Comparison of ENCODE assay signal across 1 mouse cellular context in the genomic region with DNA sequence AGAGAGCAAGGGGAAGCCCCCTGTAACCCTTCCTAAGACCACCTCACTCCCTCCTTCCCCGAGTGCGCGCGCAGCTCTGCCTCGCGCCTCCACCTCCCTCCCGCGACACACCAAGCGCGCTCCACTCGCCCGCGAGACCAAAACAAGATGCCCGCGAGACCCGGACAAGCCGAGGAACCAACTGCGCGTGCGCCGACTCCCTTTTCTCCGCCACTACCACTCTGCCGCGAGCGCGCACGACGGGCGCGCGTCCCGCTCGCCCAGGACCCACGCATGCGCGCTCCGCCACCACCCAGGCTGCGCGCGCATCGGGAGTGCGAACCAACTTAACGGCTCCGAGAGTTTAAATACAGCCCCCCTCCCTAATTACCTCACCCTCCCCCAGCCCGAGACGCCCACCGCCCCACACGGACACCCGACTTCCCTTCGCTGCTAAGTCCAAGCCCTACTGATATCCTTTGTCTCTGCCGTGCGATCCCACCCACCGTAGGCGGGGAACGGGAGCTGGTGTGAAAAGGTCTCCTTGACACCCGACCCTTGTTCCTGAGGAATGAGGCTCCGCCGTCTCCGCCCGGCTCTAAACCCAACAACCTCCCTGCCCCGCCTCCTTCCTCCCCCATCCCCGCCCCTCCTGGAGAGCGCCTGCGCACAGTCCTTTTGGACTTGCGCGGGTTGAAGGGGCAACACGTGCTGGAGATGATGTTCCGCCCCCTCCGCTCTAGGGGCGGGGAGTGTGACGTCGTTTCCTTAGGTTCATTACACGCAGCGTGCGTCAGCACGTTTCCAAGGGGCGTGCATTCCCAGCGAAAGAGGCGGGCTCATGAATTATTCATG.
A peak's percentile ranks its signal among the peaks of the same experiment; 100 is the strongest.
TF ChIP-seq lines count a peak whose summit lies in the region.

No protein-coding gene starts in this region.

TF ChIP-seq in MEL, 35 proteins besides CTCF, POLR2A, EP300 and RAD21:
- TF ChIP-seq MAX (IDR thresholded peaks at IDR 0.05; ENCODE audit: low read length) (peak; percentile 98), ZKSCAN1 (IDR thresholded peaks at IDR 0.05; ENCODE audit: low read depth, low read length) (no peak), POLR2AphosphoS2 (IDR thresholded peaks at IDR 0.05; ENCODE audit: low read length) (peak; percentile 94), SMC3 (IDR thresholded peaks at IDR 0.05; ENCODE audit: low read depth, low read length) (no peak), MEF2A (IDR thresholded peaks at IDR 0.05; ENCODE audit: extremely low read depth, insufficient replicate concordance, low read depth, low read length, poor library complexity, severe bottlenecking) (peak; percentile 38; the same call in 1 of the 2 replicates), MAZ (IDR thresholded peaks at IDR 0.05; ENCODE audit: low read depth, low read length) (peak; percentile 92), BHLHE40 (IDR thresholded peaks at IDR 0.05; ENCODE audit: borderline replicate concordance, low read depth, low read length) (peak; percentile 95), RCOR1 (IDR thresholded peaks at IDR 0.05; ENCODE audit: low read depth, low read length) (no peak), GATA1 (IDR thresholded peaks at IDR 0.05; ENCODE audit: low read depth, low read length) (no peak), TCF12 (IDR thresholded peaks at IDR 0.05; ENCODE audit: low read depth, low read length) (peak; percentile 42; the same call in 1 of the 2 replicates), ZC3H11A (IDR thresholded peaks at IDR 0.05; ENCODE audit: low read depth, low read length) (no peak), JUND (IDR thresholded peaks at IDR 0.05; ENCODE audit: low read depth, low read length) (no peak), MXI1 (IDR thresholded peaks at IDR 0.05; ENCODE audit: low read depth, low read length) (peak; percentile 97), USF2 (IDR thresholded peaks at IDR 0.05; ENCODE audit: borderline replicate concordance in 1 of 2, insufficient read depth in 1 of 2, low read depth in 1 of 2, low read length in 2 of 2) (peak in 1 of 2 experiments; percentile 56; a peak in 1 of 4 replicates), USF1 (IDR thresholded peaks at IDR 0.05; ENCODE audit: low read depth, low read length) (peak; percentile 94), ZNF384 (IDR thresholded peaks at IDR 0.05; ENCODE audit: low read depth, low read length) (no peak), MYC (IDR thresholded peaks at IDR 0.05; ENCODE audit: low read depth, low read length) (peak; percentile 96), NRF1 (IDR thresholded peaks at IDR 0.05; ENCODE audit: insufficient read depth, low read depth, low read length, poor library complexity, severe bottlenecking) (peak; percentile 84), POLR2AphosphoS5 (IDR thresholded peaks at IDR 0.05; ENCODE audit: borderline replicate concordance, low read depth, low read length) (peak; percentile 92; the same call in 1 of the 2 replicates), GABPA (IDR thresholded peaks at IDR 0.05; ENCODE audit: low read depth, low read length) (no peak), ETS1 (IDR thresholded peaks at IDR 0.05; ENCODE audit: low read depth, low read length) (peak; percentile 74), ZMIZ1 (IDR thresholded peaks at IDR 0.05; ENCODE audit: low read depth, low read length) (peak; percentile 95; the same call in 1 of the 2 replicates), ELF1 (IDR thresholded peaks at IDR 0.05; ENCODE audit: low read depth, low read length) (peak; percentile 56), MYB (IDR thresholded peaks at IDR 0.05; ENCODE audit: low read depth, low read length) (peak; percentile 48; the same call in 1 of the 2 replicates), SIN3A (IDR thresholded peaks at IDR 0.05; ENCODE audit: low read length) (peak; percentile 80), TBP (IDR thresholded peaks at IDR 0.05; ENCODE audit: low read depth, low read length) (peak; percentile 91), NELFE (IDR thresholded peaks at IDR 0.05; ENCODE audit: low read depth, low read length) (peak; percentile 95), CHD1 (IDR thresholded peaks at IDR 0.05; ENCODE audit: low read depth, low read length) (no peak), HCFC1 (IDR thresholded peaks at IDR 0.05; ENCODE audit: low read depth, low read length) (peak; percentile 82), MAFK (IDR thresholded peaks at IDR 0.05; ENCODE audit: borderline replicate concordance, low read depth, low read length) (no peak), CHD2 (IDR thresholded peaks at IDR 0.05; ENCODE audit: low read length) (peak; percentile 72), UBTF (IDR thresholded peaks at IDR 0.05; ENCODE audit: borderline replicate concordance, insufficient read depth, low read depth, low read length) (no peak), KAT2A (conservative IDR thresholded peaks at IDR 0.05; ENCODE audit: low read depth, low read length) (no peak; the same call in 1 of the 2 replicates), TAL1 (IDR thresholded peaks at IDR 0.05; ENCODE audit: low read length) (no peak), E2F4 (IDR thresholded peaks at IDR 0.05; ENCODE audit: borderline replicate concordance, low read depth, low read length) (peak; percentile 47; the same call in 1 of the 2 replicates)
